Mouse (Mus musculus) olfactory bulb, adult 2 months (tissue): ENCODE data around the gene Dppa3.

Source experiments
- CTCF ChIP-seq: fragments of 200-500 bp; IDR thresholded peaks from 2 replicates; pipeline ENCODE4 v1.5.1; 2012; ENCODE audit warnings: low read depth, mild to moderate bottlenecking, low read length, moderate library complexity; ENCODE audit not compliant: insufficient read depth
- POLR2A ChIP-seq: fragments of 200-500 bp; IDR thresholded peaks from 2 replicates; pipeline ENCODE4 v1.6.1; 2012; ENCODE audit warnings: mild to moderate bottlenecking, low read depth, low read length, moderate library complexity; ENCODE audit not compliant: insufficient read depth

GRCm38 (mm10) chr6:122654301-122654700 is 28.1 kb downstream of the Dppa3 start:
- TF ChIP-seq CTCF (no peak), POLR2A (no peak)
